Mouse (Mus musculus) ES-E14 (cell line): ENCODE measurements around the gene Dap. TPM values are rescaled to one million over a fixed set of nuclear protein-coding genes. Genes with fewer than 3 reads are reported as not detected.
A peak's percentile ranks its signal among the peaks of the same experiment; 100 is the strongest.

Experiments used
- DNase-seq: peaks from one replicate; pipeline ENCODE4 v3.0.0-alpha.2; 2013; ENCODE audit warnings: low read depth, low spot score
- H3K27ac ChIP-seq: 2 replicates; pipeline ENCODE4 v1.5.1; 2012; ENCODE audit warnings: low read depth, mild to moderate bottlenecking, low read length, moderate library complexity, mixed read lengths; ENCODE audit not compliant: poor library complexity, insufficient read depth, severe bottlenecking
- H3K36me3 ChIP-seq: 2 replicates; pipeline ENCODE4 v1.6.1; 2012; ENCODE audit warnings: mild to moderate bottlenecking, low read length, moderate library complexity, mixed read lengths; ENCODE audit not compliant: control insufficient read depth, poor library complexity, insufficient read depth, severe bottlenecking
- H3K4me1 ChIP-seq, 2 experiments: fragments of 150-350 bp in 1 of 2; sonication (generic) in 1 of 2; 2 replicates each; pipeline ENCODE4 v1.6.1; 2012; ENCODE audit warnings: low read length in 2 of 2, mild to moderate bottlenecking in 1 of 2, mixed read lengths in 1 of 2; ENCODE audit not compliant: control insufficient read depth in 2 of 2, insufficient read depth in 2 of 2, poor library complexity in 1 of 2
- H3K4me3 ChIP-seq, 2 experiments: fragments of 150-350 bp in 1 of 2; sonication (generic) in 1 of 2; 2 replicates each; pipeline ENCODE4 v1.5.1; 2012; ENCODE audit warnings: low read length in 2 of 2, low read depth in 1 of 2, mild to moderate bottlenecking in 1 of 2, mixed read lengths in 1 of 2; ENCODE audit not compliant: insufficient read depth in 1 of 2, poor library complexity in 1 of 2, severe bottlenecking in 1 of 2
- H3K9ac ChIP-seq: 2 replicates; pipeline ENCODE4 v1.6.1; 2012; ENCODE audit warnings: low read depth, mild to moderate bottlenecking, low read length, mixed read lengths; ENCODE audit not compliant: poor library complexity, insufficient read depth, severe bottlenecking
- H3K9me3 ChIP-seq: fragments of 150-350 bp; sonication (generic); 2 replicates; pipeline ENCODE4 v1.6.1; 2012; ENCODE audit warnings: low read depth, mild to moderate bottlenecking, low read length; ENCODE audit not compliant: control insufficient read depth, insufficient read depth
- CHD2 ChIP-seq: IDR thresholded peaks from 2 replicates; pipeline ENCODE4 v1.6.1; 2014; ENCODE audit warnings: mild to moderate bottlenecking, low read depth, low read length, inconsistent platforms
- HCFC1 ChIP-seq: IDR thresholded peaks from 2 replicates; pipeline ENCODE4 v1.6.1; 2012; ENCODE audit warnings: low read length, inconsistent platforms, borderline replicate concordance; ENCODE audit not compliant: insufficient read depth
- MAFK ChIP-seq: IDR thresholded peaks from 2 replicates; pipeline ENCODE4 v1.6.1; 2014; ENCODE audit warnings: mild to moderate bottlenecking, low read depth, low read length, inconsistent platforms; ENCODE audit not compliant: insufficient read depth
- ZC3H11A ChIP-seq: IDR thresholded peaks from 2 replicates; pipeline ENCODE4 v1.6.1; 2012; ENCODE audit warnings: low read depth, mild to moderate bottlenecking, inconsistent platforms, low read length, borderline replicate concordance
- ZNF384 ChIP-seq: IDR thresholded peaks from 2 replicates; pipeline ENCODE4 v1.6.1; 2012; ENCODE audit warnings: low read depth, low read length, inconsistent platforms
- in situ Hi-C, 2 experiments: fragments of 600-800 bp; cut with MboI; formaldehyde crosslinking; loops; one replicate each; pipeline ENCODE4 v1.15.1; 2025; ENCODE audit warnings: low sequenced_read_pairs in 2 of 2, inconsistent platforms in 1 of 2; ENCODE audit not compliant: unreplicated experiment in 2 of 2
- total RNA-seq: library from RNA; depleted of rRNA; stranded (reverse); fragments of 300-350 nt; gene quantifications from 2 replicates; pipeline ENCODE4 v1.2.3, GENCODE M21; 2012

The Dap gene
- total RNA-seq, 1 experiment = 4.1 TPM

DNA sequence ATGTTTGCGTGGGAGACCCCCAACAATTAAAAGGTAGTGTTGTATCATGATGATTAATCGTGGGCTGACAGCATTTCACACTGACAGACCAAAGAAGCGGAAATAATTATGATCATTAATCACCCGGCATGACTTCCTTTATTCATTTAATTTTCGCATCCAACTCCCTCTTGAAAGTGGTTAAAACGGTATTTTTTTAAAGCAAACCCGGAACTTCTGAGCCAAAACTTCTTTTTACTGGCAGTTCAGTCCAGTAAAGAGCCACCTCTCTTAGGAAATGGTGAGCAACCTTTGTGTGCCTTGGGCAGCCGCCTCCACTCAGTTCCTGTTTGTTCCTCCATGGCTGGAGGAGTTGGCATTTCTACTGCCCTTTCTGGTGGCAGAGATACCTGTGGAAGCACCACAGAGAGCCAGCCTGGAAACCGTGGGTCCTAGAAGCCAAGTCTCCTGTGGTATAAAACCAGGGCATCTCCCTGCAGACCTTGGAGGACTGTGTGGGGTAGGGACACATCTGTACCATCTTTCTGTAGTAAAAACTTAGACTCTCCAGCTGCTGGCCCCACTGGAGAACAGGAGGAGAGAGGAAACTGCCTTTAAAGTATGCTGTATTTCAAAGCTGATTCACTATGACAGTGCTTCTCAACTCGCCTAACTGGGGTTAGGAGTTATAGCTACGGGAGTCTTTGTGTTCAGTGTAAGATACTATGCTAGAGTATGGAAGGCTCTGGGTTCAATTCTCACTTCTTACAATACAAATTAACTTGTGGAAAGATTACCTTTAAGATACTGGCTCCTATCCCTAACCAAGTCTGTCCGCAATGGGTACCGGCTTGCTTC lies 910 bp downstream of the Dap start:
- DNase-seq = no peak
- peak overlapping the region; percentile 80; the same call in 1 of the 2 replicates for H3K9ac ChIP-seq
- no peaks in the 10 kb centered on the region for H3K9me3 ChIP-seq
- no peak for TF ChIP-seq CHD2
- no peak for TF ChIP-seq HCFC1
- TF ChIP-seq ZNF384 = no peak
- no peak for TF ChIP-seq MAFK
- peak overlapping the region; percentile 71 to 80 for H3K4me3 ChIP-seq
- in situ Hi-C loops = no loop called here
- H3K36me3 ChIP-seq = no peaks in the 10 kb centered on the region
- H3K27ac ChIP-seq = no peak overlapping the region
- no peaks in the 10 kb centered on the region for H3K4me1 ChIP-seq

DNA sequence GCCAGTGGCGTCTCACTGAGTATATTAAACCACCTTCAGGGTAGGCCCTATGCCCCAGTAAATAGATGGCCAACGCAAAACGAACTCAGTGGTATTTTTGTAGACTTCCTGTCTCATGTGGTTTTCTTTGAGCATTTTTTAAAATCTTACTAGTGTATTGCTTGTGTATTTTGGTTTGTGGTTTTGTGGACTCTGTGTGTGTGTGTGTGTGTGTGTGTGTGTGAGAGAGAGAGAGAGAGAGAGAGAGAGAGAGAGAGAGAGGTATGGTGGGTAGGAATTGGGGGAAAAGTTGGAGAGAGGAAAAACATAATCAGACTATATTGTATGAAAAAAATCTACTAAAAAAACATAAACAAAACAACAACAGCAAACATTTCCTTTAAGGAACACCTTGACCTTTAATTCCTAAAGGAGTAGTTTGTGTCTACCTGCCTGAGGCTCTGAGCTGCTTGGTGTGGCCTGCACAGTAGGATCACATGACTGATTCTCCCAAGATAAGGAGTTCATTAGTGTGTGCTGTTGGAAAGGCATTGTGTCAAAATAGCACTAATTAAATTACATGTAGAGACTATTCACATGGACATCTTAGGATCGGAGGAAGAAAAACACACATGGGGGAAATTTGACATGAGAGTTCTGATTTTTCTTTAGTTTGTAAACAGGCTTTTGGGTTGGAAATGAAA lies 1.7 kb downstream of the Dap start:
- in situ Hi-C loops = no loop called here
- DNase-seq = no peak
- no peak overlapping the region for H3K9ac ChIP-seq
- H3K4me1 ChIP-seq = no peaks in the 10 kb centered on the region
- H3K27ac ChIP-seq = no peak overlapping the region
- H3K36me3 ChIP-seq = no peaks in the 10 kb centered on the region
- no peaks in the 10 kb centered on the region for H3K9me3 ChIP-seq
- TF ChIP-seq HCFC1 (no peak), ZNF384 (no peak), MAFK (no peak), ZC3H11A (no peak), CHD2 (no peak)
- H3K4me3 ChIP-seq = no peak overlapping the region

DNA sequence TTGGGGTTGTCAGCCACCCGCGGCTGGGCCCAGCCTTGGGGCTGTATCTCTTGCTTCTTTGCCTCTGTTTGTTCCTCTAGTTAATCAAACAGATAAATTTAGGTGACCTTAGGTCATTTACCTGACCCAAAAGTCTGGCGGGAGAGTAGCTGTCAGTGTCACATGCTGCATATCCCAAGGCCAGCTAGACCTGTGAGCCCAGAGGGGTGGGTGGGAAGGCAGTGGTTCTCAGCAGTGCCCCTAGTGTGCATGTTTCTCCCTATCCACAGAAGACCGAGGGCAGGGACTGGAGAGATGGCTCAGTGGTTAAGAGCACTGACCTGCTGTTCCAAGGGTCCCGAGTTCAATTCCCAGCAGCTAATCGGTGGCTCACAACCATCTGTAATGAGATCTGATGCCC lies 2.4 kb downstream of the Dap start:
- no peaks in the 10 kb centered on the region for H3K9me3 ChIP-seq
- H3K27ac ChIP-seq = no peak overlapping the region
- H3K9ac ChIP-seq = no peak overlapping the region
- in situ Hi-C loops = no loop called here
- no peak overlapping the region for H3K4me3 ChIP-seq
- no peak for TF ChIP-seq ZNF384
- TF ChIP-seq ZC3H11A = no peak
- no peak for TF ChIP-seq MAFK
- no peak for TF ChIP-seq HCFC1
- TF ChIP-seq CHD2 = no peak
- no peaks in the 10 kb centered on the region for H3K4me1 ChIP-seq
- no peaks in the 10 kb centered on the region for H3K36me3 ChIP-seq
- no peak for DNase-seq

DNA sequence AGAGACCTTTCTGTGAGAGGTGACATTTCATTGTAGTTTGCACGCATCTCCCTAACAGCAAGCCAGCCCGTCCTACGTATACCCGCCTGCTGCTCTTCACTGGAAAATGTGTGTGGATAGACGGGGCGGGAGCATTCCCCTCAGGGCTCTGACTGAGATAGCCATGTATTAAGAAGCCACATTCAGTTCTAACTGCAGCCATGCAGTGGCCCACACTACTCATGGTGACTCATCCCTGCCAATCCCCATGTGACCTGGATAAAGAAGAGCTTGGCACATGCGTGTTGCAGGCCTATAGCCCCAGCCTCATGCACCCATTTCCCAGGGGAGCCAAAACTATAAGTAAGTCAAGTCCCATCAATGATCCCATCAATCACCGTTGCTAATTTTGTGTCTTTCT lies 3.7 kb downstream of the Dap start:
- in situ Hi-C loops = no loop called here
- Histone ChIP-seq H3K4me3 (no peak overlapping the region), H3K36me3 (no peaks in the 10 kb centered on the region), H3K9me3 (no peaks in the 10 kb centered on the region), H3K27ac (no peak overlapping the region), H3K9ac (no peak overlapping the region), H3K4me1 (no peaks in the 10 kb centered on the region)
- no peak for DNase-seq
- TF ChIP-seq CHD2 = no peak
- TF ChIP-seq ZC3H11A = no peak
- no peak for TF ChIP-seq HCFC1
- no peak for TF ChIP-seq MAFK
- TF ChIP-seq ZNF384 = no peak
